Mouse (Mus musculus) brain, embryonic 14.5 days (tissue): ENCODE measurements at regions not wholly inside any gene's neighbourhood (a gene's known extent, or its start where the extent isn't known, plus 50 kb on each side); places are given as distances from the start of the nearest gene placed in this dataset.

Experiments
- CTCF ChIP-seq: fragments of 200-500 bp; IDR thresholded peaks from 2 replicates; pipeline ENCODE4 v1.5.1; 2012; ENCODE audit warnings: inconsistent platforms, mild to moderate bottlenecking, moderate library complexity, borderline replicate concordance; ENCODE audit not compliant: insufficient read depth, insufficient read length; ENCODE audit errors: extremely low read depth
- POLR2A ChIP-seq: fragments of 200-500 bp; IDR thresholded peaks from 2 replicates; pipeline ENCODE4 v1.6.1; 2012; ENCODE audit warnings: mild to moderate bottlenecking, inconsistent platforms, borderline replicate concordance; ENCODE audit not compliant: poor library complexity, insufficient read depth, insufficient read length, severe bottlenecking; ENCODE audit errors: extremely low read depth

- TF ChIP-seq POLR2A: no peak
- TF ChIP-seq CTCF: no peak
Measured at GRCm38 (mm10) chr8:115903853-115904420, 196.3 kb upstream of the Maf start.
